Mouse (Mus musculus): ENCODE data around the gene Dnajb6.

DNA sequence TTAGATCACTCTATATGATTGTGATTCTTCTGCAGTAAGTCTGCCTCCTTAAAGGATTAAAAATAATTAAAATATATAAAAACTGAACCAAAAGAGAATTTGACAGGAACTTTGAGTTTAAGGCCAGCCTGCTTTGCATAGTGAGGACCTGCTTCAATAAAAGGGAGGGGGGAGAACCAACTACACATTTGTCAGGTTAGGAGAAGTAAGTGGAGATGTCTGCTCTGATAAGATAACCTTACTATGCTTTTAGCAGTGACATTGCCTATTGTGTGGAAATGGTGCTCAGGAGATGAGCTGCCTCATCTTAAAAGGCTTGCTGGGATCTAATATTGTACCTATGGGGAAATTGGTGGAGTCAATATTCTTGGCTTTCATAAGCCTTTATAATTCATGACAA, 17.4 kb downstream of the Dnajb6 start:
- TF ChIP-seq CTCF (IDR thresholded peaks at IDR 0.05; ENCODE audit: borderline replicate concordance, control insufficient read depth, extremely low read depth, insufficient read depth, low read length, poor library complexity), result no peak
- TF ChIP-seq POLR2A (IDR thresholded peaks at IDR 0.05; ENCODE audit: control insufficient read depth, extremely low read depth, insufficient read depth, low read length, poor library complexity), result no peak

All from thymus, adult 2 months (tissue).